Mouse (Mus musculus): ENCODE measurements around the gene Rnps1.

- no peak for TF ChIP-seq CTCF (IDR thresholded peaks at IDR 0.05; ENCODE audit: low read depth, low read length)
- TF ChIP-seq POLR2A (IDR thresholded peaks at IDR 0.05; ENCODE audit: extremely low read depth, insufficient read depth, low read length), result no peak
Observed at GRCm38 (mm10) chr17:24442107-24442506, 27.7 kb downstream of the Rnps1 start.
